Mouse (Mus musculus): Measurements from ENCODE around the gene Mthfd2. TPM values are rescaled to one million over a fixed set of nuclear protein-coding genes. Genes with fewer than 3 reads are reported as not detected.

The Mthfd2 gene
- total and polyA plus RNA-seq, 2 experiments from 2014 or later: 19.2 to 32.0 TPM

DNA sequence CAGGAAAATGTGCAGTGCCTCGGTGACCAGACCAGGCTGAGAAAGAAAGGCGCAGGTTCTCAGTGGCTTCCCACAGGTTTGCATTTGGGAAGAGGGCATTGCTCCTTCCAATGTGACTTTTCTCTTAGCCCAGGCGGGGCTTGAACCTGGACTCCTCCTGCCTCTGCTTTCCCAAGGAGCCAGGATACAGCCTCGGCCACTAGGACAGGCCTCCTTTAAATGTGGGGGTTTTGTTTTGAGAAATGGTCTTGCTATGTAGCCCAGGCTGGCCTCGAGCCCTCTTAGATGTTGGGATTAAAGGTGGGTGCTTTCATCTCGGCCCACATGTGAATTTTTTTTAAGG lies 657 bp upstream of the Mthfd2 start:
- Histone ChIP-seq H3K4me2 (ENCODE audit: low read depth, low read length, poor library complexity, severe bottlenecking) (peak overlapping the region; percentile 60), H3K36me3 (ENCODE audit: insufficient read depth, low read length) (peaks cover 9% of the 10 kb centered on the region; the same call in 1 of the 2 replicates), H3K27me3 (ENCODE audit: insufficient read depth, low read length) (no peaks in the 10 kb centered on the region), H3K4me1 (ENCODE audit: insufficient read depth, low read length) (peaks cover 4% of the 10 kb centered on the region; the same call in 1 of the 2 replicates), H3K4me3 (ENCODE audit: low read depth, low read length) (peak overlapping the region; percentile 89), H3K27ac (ENCODE audit: low read depth, low read length) (peak overlapping the region; percentile 82), H3K9me3 (ENCODE audit: low read length) (no peaks in the 10 kb centered on the region), H3K9ac (replicated peaks; ENCODE audit: low read length, poor library complexity, severe bottlenecking) (peak overlapping the region; percentile 94)
- TF ChIP-seq CTCF (IDR thresholded peaks at IDR 0.05): no peak
- DNase-seq (ENCODE audit: low spot score) (no peak), ATAC-seq (ENCODE audit: low FRiP score) (peak; percentile 64; the same call in 1 of the 2 replicates)
- WGBS: 7% methylated on average over 6 of the region's 6 CpGs

DNA sequence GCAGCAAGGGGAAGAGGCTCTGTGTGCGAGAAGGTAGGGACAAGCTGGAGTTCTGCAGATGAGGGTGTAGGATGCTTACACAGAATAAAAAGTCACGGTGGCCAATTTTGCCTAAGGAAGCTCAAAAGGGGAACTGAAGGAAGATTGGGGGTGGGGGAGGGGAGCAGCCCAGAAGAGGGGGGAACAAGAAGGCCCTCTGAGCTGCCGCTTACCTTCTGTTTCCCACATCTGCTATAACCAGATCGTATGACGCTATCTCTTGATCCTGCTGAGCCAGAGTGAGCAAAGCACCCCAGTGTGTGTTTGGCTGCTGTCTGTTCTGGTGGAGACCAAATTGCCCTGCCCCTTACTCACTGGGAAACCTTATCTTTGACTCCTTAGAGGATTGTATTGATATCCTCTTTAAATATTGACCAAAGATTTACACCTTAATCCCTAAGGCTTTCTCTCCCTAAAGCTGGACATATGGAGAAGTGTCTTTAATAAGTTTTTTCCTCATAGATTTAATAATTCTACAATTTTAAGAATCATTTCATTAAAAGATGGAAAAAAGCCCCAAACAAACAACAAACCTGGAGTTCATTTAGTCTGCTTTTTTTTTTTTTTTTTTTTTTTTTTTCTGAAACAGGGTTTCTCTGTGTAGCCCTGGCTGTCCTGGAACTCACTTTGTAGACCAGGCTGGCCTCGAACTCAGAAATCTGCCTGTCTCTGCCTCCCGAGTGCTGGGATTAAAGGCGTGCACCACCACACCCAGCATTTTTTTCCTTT lies 1.9 kb downstream of the Mthfd2 start:
- H3K9ac ChIP-seq (replicated peaks; ENCODE audit: low read length, poor library complexity, severe bottlenecking): no peak overlapping the region
- peaks cover 4% of the 10 kb centered on the region; the same call in 1 of the 2 replicates for H3K4me1 ChIP-seq (ENCODE audit: insufficient read depth, low read length)
- no peak for DNase-seq (ENCODE audit: low spot score)
- H3K4me3 ChIP-seq (ENCODE audit: low read depth, low read length): no peak overlapping the region
- no peak for TF ChIP-seq CTCF (IDR thresholded peaks at IDR 0.05)
- no peak overlapping the region for H3K27ac ChIP-seq (ENCODE audit: low read depth, low read length)
- WGBS: 75% methylated on average over 8 of the region's 8 CpGs
- H3K4me2 ChIP-seq (ENCODE audit: low read depth, low read length, poor library complexity, severe bottlenecking): no peak overlapping the region
- no peaks in the 10 kb centered on the region for H3K36me3 ChIP-seq (ENCODE audit: insufficient read depth, low read length)
- ATAC-seq (ENCODE audit: low FRiP score): no peak
- no peaks in the 10 kb centered on the region for H3K27me3 ChIP-seq (ENCODE audit: insufficient read depth, low read length)
- no peaks in the 10 kb centered on the region for H3K9me3 ChIP-seq (ENCODE audit: low read length)

DNA sequence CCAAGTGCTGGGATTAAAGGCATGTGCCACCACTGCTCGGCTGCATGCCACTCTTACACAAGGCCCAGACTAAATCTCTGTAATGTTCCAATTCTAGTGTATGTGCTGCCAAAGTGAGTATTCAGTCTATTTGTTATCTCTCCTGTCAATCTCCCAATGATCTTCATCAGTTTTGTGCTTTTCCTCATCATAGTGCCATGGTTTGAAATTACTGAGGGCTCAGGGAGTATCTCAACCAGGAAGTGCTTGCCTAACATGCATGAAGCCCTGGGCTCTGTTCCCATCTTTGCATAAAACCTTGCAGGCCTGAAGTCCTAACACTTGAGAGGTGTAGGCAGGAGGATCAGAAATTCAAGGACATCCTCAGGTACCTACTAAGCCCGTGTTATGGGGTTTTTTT lies 2.9 kb downstream of the Mthfd2 start:
- ATAC-seq (ENCODE audit: low FRiP score): no peak
- WGBS: 52% methylated on average over 2 of the region's 2 CpGs
- TF ChIP-seq CTCF (IDR thresholded peaks at IDR 0.05): no peak

DNA sequence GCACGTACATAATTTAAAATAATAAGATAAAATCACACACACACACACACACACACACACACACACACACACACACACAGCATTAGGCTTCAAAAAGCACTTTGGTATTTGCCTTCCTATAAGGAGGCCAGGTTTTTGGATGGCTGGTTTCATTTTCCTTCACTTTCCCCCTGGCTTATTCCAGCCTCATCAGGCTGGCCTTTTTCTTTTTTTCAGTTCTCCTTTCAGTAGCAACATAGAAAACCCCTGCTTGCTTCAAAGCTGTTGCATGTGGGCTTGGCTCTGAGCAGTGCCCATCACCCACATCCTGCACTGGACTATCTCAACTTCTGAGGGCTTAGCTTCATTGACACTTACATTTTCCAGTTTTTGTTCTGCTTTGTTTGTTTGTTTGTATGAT lies 3.8 kb downstream of the Mthfd2 start:
- Histone ChIP-seq H3K36me3 (ENCODE audit: insufficient read depth, low read length) (no peaks in the 10 kb centered on the region), H3K9ac (replicated peaks; ENCODE audit: low read length, poor library complexity, severe bottlenecking) (no peak overlapping the region), H3K9me3 (ENCODE audit: low read length) (no peaks in the 10 kb centered on the region), H3K27ac (ENCODE audit: low read depth, low read length) (no peak overlapping the region), H3K4me1 (ENCODE audit: insufficient read depth, low read length) (peaks cover 2% of the 10 kb centered on the region; the same call in 1 of the 2 replicates), H3K4me2 (ENCODE audit: low read depth, low read length, poor library complexity, severe bottlenecking) (no peak overlapping the region), H3K4me3 (ENCODE audit: low read depth, low read length) (no peak overlapping the region), H3K27me3 (ENCODE audit: insufficient read depth, low read length) (no peaks in the 10 kb centered on the region)
- no peak for TF ChIP-seq CTCF (IDR thresholded peaks at IDR 0.05)
- 73% methylated on average over 1 of the region's 1 CpGs for WGBS
- ATAC-seq (ENCODE audit: low FRiP score): no peak
- DNase-seq (ENCODE audit: low spot score): no peak

More for the DNA sequence above, 2.9 kb downstream of the Mthfd2 start:
- H3K9me3 ChIP-seq (ENCODE audit: low read length): no peaks in the 10 kb centered on the region
- no peak overlapping the region for H3K4me3 ChIP-seq (ENCODE audit: low read depth, low read length)
- peaks cover 4% of the 10 kb centered on the region; the same call in 1 of the 2 replicates for H3K4me1 ChIP-seq (ENCODE audit: insufficient read depth, low read length)
- no peaks in the 10 kb centered on the region for H3K36me3 ChIP-seq (ENCODE audit: insufficient read depth, low read length)
- DNase-seq (ENCODE audit: low spot score): no peak
- no peaks in the 10 kb centered on the region for H3K27me3 ChIP-seq (ENCODE audit: insufficient read depth, low read length)
- no peak overlapping the region for H3K27ac ChIP-seq (ENCODE audit: low read depth, low read length)
- no peak overlapping the region for H3K9ac ChIP-seq (replicated peaks; ENCODE audit: low read length, poor library complexity, severe bottlenecking)
- H3K4me2 ChIP-seq (ENCODE audit: low read depth, low read length, poor library complexity, severe bottlenecking): no peak overlapping the region

DNA sequence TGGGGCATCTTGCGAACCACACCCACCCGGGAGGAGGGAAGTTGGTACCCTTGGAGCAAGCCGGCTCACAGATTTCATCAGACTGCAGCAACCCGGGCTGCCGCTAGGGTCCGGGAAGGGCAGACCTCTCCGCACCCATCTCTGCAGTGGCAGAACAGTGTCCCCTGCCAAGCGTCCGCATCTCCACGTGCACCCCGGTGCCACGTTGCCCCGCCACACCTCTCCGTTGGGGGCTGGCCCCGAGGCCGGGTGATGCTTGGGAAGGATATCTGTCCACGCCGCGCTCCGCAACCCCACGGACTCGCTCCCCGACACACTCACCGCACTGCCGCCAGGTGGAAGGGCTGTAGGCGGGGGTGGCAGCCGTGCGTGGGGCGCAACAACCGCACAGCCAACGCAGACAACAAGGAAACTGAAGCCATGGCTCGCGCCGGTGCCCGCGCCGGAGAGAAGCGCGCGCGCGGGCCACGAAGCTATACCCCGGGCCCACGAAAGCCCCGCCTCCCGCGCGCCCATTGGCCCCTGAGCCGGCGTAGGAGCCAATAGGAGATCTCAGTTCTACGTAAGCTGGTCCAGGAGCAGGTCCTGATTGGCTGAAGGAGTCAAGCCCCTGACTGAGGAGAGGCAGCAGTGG lies 8.5 kb downstream of the Mthfd2 start:
- Histone ChIP-seq H3K4me3 (ENCODE audit: low read depth, low read length) (peak overlapping the region; percentile 87), H3K4me2 (ENCODE audit: low read depth, low read length, poor library complexity, severe bottlenecking) (peak overlapping the region; percentile 59), H3K4me1 (ENCODE audit: insufficient read depth, low read length) (peaks cover 3% of the 10 kb centered on the region; the same call in 1 of the 2 replicates), H3K27me3 (ENCODE audit: insufficient read depth, low read length) (no peaks in the 10 kb centered on the region), H3K9ac (replicated peaks; ENCODE audit: low read length, poor library complexity, severe bottlenecking) (peak overlapping the region; percentile 77), H3K27ac (ENCODE audit: low read depth, low read length) (peak overlapping the region; percentile 71), H3K36me3 (ENCODE audit: insufficient read depth, low read length) (peaks cover 6% of the 10 kb centered on the region; the same call in 1 of the 2 replicates), H3K9me3 (ENCODE audit: low read length) (no peaks in the 10 kb centered on the region)
- peak; percentile 99 for ATAC-seq (ENCODE audit: low FRiP score)
- under 1% methylated on average over 52 of the region's 52 CpGs for WGBS
- peak; percentile 76 for TF ChIP-seq CTCF (IDR thresholded peaks at IDR 0.05)
- DNase-seq (ENCODE audit: low spot score): peak; percentile 96

DNA sequence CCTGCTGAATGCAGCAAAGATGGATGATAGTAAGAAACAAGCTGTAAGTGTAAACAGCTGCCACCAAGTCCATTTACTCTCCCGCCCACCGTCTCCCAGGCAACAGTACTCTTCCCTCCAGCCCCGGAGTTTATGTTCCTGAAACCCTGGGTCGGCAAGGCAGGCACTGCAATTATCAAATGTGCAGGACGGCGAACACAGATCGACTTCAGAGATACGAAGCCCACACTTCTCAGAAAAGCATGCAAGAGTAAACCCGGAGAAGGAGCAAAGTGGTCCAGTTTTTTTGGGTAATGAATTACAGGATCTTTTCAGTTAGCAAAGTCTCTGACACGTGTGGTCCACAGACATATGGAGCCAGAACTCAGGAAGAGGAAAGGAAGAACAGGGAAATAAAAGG lies 9.7 kb downstream of the Mthfd2 start:
- ATAC-seq (ENCODE audit: low FRiP score) (no peak), DNase-seq (ENCODE audit: low spot score) (peak; percentile 42)
- peak overlapping the region; percentile 59 for H3K4me2 ChIP-seq (ENCODE audit: low read depth, low read length, poor library complexity, severe bottlenecking)
- H3K4me1 ChIP-seq (ENCODE audit: insufficient read depth, low read length): peaks cover 3% of the 10 kb centered on the region; the same call in 1 of the 2 replicates
- peaks cover 16% of the 10 kb centered on the region; the same call in 1 of the 2 replicates for H3K36me3 ChIP-seq (ENCODE audit: insufficient read depth, low read length)
- WGBS: 6% methylated on average over 10 of the region's 10 CpGs
- no peaks in the 10 kb centered on the region for H3K9me3 ChIP-seq (ENCODE audit: low read length)
- peak overlapping the region; percentile 87; the same call in 1 of the 2 replicates for H3K4me3 ChIP-seq (ENCODE audit: low read depth, low read length)
- H3K9ac ChIP-seq (replicated peaks; ENCODE audit: low read length, poor library complexity, severe bottlenecking): 0 out of 2 replicates have a peak overlapping the region, but pooled peaks have one; percentile 19
- TF ChIP-seq CTCF (IDR thresholded peaks at IDR 0.05): no peak
- H3K27ac ChIP-seq (ENCODE audit: low read depth, low read length): no peak overlapping the region
- no peaks in the 10 kb centered on the region for H3K27me3 ChIP-seq (ENCODE audit: insufficient read depth, low read length)
